Mouse (Mus musculus): ENCODE data around the gene Hif3a. TPM values are rescaled to one million over a fixed set of nuclear protein-coding genes. Genes with fewer than 3 reads are reported as not detected.

The Hif3a gene
- polyA plus RNA-seq, 1 experiment from 2014 or later, result 7.9 TPM

DNA sequence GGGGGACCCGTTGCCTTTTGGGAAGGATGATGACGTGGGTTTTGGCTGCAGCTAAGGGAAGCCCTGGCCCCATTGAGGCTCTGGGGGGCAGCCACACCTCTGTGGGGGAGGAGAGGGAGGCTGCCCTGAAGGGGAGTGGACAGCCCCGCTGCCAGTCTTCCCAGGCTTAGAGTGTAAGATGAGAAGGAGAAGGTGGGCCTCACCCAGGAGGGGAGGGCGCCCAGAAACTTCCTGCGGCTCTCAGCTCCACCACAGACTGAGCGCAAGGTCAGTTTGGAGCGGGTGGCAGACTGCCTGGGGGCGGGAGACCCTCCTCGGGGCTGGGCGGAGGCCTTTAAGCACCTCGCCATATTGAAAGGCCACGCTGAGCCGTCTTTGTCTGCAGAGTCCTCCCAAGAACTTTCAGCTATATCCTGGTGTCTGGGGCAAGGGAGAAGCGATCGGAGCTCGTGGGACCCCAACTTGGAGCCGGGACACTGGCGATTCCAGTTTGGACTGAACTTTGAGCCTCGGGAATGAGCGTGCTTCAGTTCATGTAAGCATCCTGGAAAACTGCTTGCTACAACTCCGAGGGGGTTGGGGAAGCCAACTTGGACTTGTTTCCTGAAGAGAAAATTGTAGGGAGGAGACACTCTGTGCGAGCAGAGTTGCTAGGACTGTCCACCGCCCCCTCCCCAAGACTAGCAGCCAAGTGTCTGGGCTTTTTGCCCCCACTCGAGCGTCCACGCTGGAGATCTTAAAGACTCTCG is 68.4 kb downstream of the Hif3a start:
- WGBS, result 4% methylated on average over 26 of the region's 27 CpGs
- no peaks in the 10 kb centered on the region for H3K9me3 ChIP-seq (replicated peaks)
- no peaks in the 10 kb centered on the region for H3K27me3 ChIP-seq
- peaks cover 51% of the 10 kb centered on the region for H3K4me1 ChIP-seq
- peak; percentile 69 for ATAC-seq (ENCODE audit: low FRiP score)
- peak overlapping the region; percentile 45 for H3K4me3 ChIP-seq
- H3K27ac ChIP-seq, result peak overlapping the region; percentile 73
- H3K4me2 ChIP-seq (replicated peaks), result peak overlapping the region; percentile 49
- peak overlapping the region; percentile 59 for H3K9ac ChIP-seq
- 0 out of 2 replicates have a peak, but pooled peaks cover 3% of the 10 kb centered on the region for H3K36me3 ChIP-seq

GRCm38 (mm10) chr7:16992451-16992807 is 69.8 kb downstream of the Hif3a start, which contains the start of gene Ccdc8:
Gene Ccdc8 (plus strand): TSS chr7:16992708.
- no peak for ATAC-seq (ENCODE audit: low FRiP score)
- no peaks in the 10 kb centered on the region for H3K36me3 ChIP-seq
- H3K27ac ChIP-seq, result peak within 1 kb of the TSS; percentile 82
- H3K9me3 ChIP-seq (replicated peaks), result no peaks in the 10 kb centered on the region
- H3K4me3 ChIP-seq, result peak within 1 kb of the TSS; percentile 45
- H3K27me3 ChIP-seq, result no peaks in the 10 kb centered on the region
- 94% methylated on average over 5 of the region's 5 CpGs for WGBS
- H3K4me2 ChIP-seq (replicated peaks), result peak within 1 kb of the TSS; percentile 49
- H3K4me1 ChIP-seq, result peaks cover 62% of the 10 kb centered on the region
- peak within 1 kb of the TSS; percentile 59; the same call in 1 of the 2 replicates for H3K9ac ChIP-seq

DNA sequence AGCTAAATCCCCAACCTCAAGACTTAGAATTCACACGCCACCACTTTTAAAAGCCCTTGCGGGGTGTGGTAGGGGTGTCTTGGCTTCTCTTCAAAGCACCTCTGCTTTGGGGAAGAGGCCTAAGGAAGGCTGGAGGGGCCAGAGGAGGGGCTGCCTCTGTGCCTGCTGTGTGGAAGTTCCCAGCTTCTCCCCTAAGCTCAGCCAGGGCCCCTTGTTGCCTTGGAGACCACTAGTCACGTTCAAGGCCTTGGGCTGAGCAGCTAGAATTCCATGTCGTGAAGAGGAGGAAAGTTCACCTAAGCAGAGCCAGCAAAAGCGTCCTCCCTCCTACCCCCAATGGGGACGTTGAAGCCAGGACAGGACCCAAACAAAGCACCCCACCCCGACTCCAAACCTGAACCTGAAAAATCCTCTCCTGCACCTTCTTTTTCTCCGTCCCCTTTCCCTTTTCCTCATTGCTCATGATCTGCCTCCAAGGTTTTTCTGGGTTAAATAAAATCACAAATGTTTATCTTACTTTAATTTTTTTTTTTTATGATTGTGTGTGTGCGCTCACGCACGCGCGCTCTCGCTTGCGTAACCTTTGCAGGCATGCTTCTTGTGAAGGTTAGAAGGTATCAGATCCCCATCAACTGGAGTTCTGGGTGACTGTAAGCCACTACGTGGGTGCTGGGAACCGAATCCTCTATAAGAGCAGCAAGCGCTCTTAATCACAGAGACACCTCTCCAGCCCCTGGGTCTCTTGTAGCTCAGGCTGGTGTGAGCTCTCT is 70.4 kb downstream of the Hif3a start:
- peak; percentile 59 for ATAC-seq (ENCODE audit: low FRiP score)
- H3K27ac ChIP-seq, result peak overlapping the region; percentile 82
- H3K4me1 ChIP-seq, result peaks cover 66% of the 10 kb centered on the region
- no peaks in the 10 kb centered on the region for H3K27me3 ChIP-seq
- no peaks in the 10 kb centered on the region for H3K36me3 ChIP-seq
- H3K9me3 ChIP-seq (replicated peaks), result no peaks in the 10 kb centered on the region
- H3K4me3 ChIP-seq, result no peak overlapping the region
- H3K4me2 ChIP-seq (replicated peaks), result peak overlapping the region; percentile 17
- no peak overlapping the region for H3K9ac ChIP-seq
- WGBS, result 57% methylated on average over 18 of the region's 18 CpGs

DNA sequence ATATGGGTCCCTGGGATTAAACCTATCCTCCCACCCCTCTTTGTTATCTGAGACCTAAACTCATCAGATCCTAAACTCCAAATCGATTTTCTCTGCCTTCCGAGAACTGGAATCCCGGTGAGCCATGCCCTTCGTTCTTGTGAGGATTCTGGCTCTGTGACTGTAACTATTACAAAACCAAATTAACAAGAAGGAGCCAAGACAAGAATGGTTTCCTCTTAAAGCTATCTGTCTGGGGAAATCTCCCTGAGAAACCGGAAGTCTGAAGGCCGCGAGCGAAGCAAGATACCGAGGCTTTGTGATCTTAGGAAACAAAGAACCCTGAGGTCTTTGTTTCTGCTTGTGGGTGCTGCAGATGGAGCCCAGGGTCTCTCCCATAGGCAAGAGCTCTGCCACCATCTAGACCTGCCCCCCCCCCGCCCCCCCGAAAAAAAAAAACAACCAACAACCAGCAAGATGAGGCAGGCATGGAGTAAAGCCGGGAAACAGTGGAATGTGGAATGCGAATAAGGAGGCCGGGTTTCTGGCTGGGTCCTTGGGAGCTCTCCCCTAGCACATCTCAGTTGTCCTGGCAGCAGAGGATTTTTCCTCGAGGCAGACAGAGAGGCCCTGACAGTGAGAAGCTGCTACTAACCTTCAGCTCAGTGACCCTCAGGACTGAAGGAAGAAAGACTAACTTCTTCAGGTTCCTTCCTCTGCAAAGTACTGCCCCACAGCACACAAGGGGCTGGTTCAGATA is 72.1 kb downstream of the Hif3a start:
- H3K4me3 ChIP-seq, result no peak overlapping the region
- H3K4me1 ChIP-seq, result peaks cover 53% of the 10 kb centered on the region
- H3K9me3 ChIP-seq (replicated peaks), result no peaks in the 10 kb centered on the region
- H3K27me3 ChIP-seq, result no peaks in the 10 kb centered on the region
- no peak overlapping the region for H3K9ac ChIP-seq
- peak overlapping the region; percentile 60 for H3K27ac ChIP-seq
- ATAC-seq (ENCODE audit: low FRiP score), result no peak
- no peaks in the 10 kb centered on the region for H3K36me3 ChIP-seq
- no peak overlapping the region for H3K4me2 ChIP-seq (replicated peaks)
- 38% methylated on average over 15 of the region's 15 CpGs for WGBS

DNA sequence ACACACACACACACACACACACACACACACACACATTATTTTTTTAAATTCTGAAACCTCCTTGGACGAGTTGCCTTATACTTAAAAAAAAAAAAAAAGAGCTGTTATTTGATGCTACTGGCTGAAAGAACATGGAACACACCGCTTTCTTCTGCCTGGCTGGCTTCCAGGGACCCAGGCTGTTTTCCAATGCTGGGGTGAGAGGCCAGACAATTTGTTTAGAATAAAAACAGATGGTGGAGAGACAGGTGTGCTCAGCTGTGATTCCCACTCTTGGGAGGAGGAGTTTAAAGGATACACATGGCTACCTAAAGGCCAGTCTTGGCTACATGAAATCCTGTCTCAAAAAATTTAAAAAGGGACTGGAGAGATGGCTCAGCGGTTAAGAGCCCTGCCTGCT is 73.8 kb downstream of the Hif3a start:
- Histone ChIP-seq H3K9me3 (replicated peaks) (no peaks in the 10 kb centered on the region), H3K4me2 (replicated peaks) (no peak overlapping the region), H3K9ac (no peak overlapping the region), H3K36me3 (no peaks in the 10 kb centered on the region), H3K4me3 (no peak overlapping the region), H3K27ac (peak overlapping the region; percentile 85), H3K4me1 (peaks cover 52% of the 10 kb centered on the region), H3K27me3 (no peaks in the 10 kb centered on the region)
- 44% methylated on average over 3 of the region's 3 CpGs for WGBS
- ATAC-seq (ENCODE audit: low FRiP score), result no peak

DNA sequence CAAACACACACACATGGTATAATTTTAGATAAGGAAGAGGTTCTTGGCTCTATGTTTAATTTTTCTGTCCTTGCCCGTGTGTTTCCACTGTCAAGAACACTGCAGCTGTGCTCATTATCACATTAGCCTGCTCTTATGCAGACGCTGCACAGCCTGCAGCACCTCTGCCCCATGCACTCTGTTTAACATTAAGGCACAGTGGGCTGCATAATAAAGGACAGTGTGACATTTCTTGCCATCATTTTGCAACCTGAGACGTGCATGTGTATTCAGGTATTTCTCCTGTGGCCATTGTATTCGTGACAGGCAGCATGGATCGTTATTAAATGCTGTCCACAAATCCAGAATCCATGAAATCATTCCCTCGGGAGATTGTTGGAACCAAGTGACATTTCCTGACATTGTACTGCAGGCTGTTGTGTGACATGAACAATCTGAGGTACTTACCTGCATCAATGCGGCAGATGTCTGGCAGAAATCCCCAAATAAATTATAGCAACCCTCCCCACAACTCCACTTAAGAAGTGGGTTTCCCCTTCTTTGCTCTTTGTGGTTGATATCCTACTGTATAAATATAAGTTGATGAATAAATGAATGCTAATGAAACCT is 74.6 kb downstream of the Hif3a start:
- H3K27ac ChIP-seq, result peak overlapping the region; percentile 85
- H3K4me3 ChIP-seq, result no peak overlapping the region
- no peaks in the 10 kb centered on the region for H3K27me3 ChIP-seq
- H3K9ac ChIP-seq, result peak overlapping the region; percentile 28; the same call in 1 of the 2 replicates
- H3K36me3 ChIP-seq, result no peaks in the 10 kb centered on the region
- H3K4me1 ChIP-seq, result peaks cover 59% of the 10 kb centered on the region
- 0 out of 2 replicates have a peak, but pooled peaks have one; percentile 15 for ATAC-seq (ENCODE audit: low FRiP score)
- peak overlapping the region; percentile 9; the same call in 1 of the 2 replicates for H3K4me2 ChIP-seq (replicated peaks)
- 41% methylated on average over 7 of the region's 7 CpGs for WGBS
- H3K9me3 ChIP-seq (replicated peaks), result no peaks in the 10 kb centered on the region

GRCm38 (mm10) chr7:16982859-16983568 is 79.2 kb downstream of the Hif3a start, which contains the start of gene Gm42372:
Gene Gm42372 (plus strand): TSS chr7:16983086.
- peak; percentile 61 for ATAC-seq (ENCODE audit: low FRiP score)
- no peaks in the 10 kb centered on the region for H3K27me3 ChIP-seq
- peak within 1 kb of the TSS; percentile 66 for H3K27ac ChIP-seq
- peak within 1 kb of the TSS; percentile 54; the same call in 1 of the 2 replicates for H3K9ac ChIP-seq
- peak within 1 kb of the TSS; percentile 71 for H3K4me2 ChIP-seq (replicated peaks)
- peak within 1 kb of the TSS; percentile 38 for H3K4me3 ChIP-seq
- H3K4me1 ChIP-seq, result peaks cover 43% of the 10 kb centered on the region
- H3K9me3 ChIP-seq (replicated peaks), result no peaks in the 10 kb centered on the region
- WGBS, result 21% methylated on average over 26 of the region's 26 CpGs
- H3K36me3 ChIP-seq, result no peaks in the 10 kb centered on the region

Other genes starting within 250 kb of the Hif3a start
- gene Strn4, start 246.5 kb downstream of the Hif3a start, polyA plus RNA-seq (2016; fragmentation: Nextera tagmentation; extraction: Ambion mirVana), result 180 and 183 TPM in 2 replicates
- gene Fkrp, start 245.7 kb downstream of the Hif3a start, polyA plus RNA-seq (2016; fragmentation: Nextera tagmentation; extraction: Ambion mirVana), result 38.7 and 39.1 TPM in 2 replicates
- 8.8 and 9.3 TPM in 2 replicates for gene Prkd2, start 219.5 kb downstream of the Hif3a start, polyA plus RNA-seq (2016; fragmentation: Nextera tagmentation; extraction: Ambion mirVana)
- 9.0 and 10.4 TPM in 2 replicates for gene Dact3, start 187.1 kb downstream of the Hif3a start, polyA plus RNA-seq (2016; fragmentation: Nextera tagmentation; extraction: Ambion mirVana)
- 12.1 and 13.6 TPM in 2 replicates for gene Gng8, start 170.6 kb downstream of the Hif3a start, polyA plus RNA-seq (2016; fragmentation: Nextera tagmentation; extraction: Ambion mirVana)
- gene Ptgir, start 155.9 kb downstream of the Hif3a start, polyA plus RNA-seq (2016; fragmentation: Nextera tagmentation; extraction: Ambion mirVana), result 1.6 and 2.1 TPM in 2 replicates
- gene Calm3, start 138.3 kb downstream of the Hif3a start, polyA plus RNA-seq (2016; fragmentation: Nextera tagmentation; extraction: Ambion mirVana), result 185 and 210 TPM in 2 replicates
- 55.6 and 60.3 TPM in 2 replicates for gene Pnmal2, start 117.7 kb downstream of the Hif3a start, polyA plus RNA-seq (2016; fragmentation: Nextera tagmentation; extraction: Ambion mirVana)
- gene Pnmal1, start 102.7 kb downstream of the Hif3a start, polyA plus RNA-seq (2016; fragmentation: Nextera tagmentation; extraction: Ambion mirVana), result 24.0 and 27.3 TPM in 2 replicates
- 1.0 and 1.7 TPM in 2 replicates for gene Gm42372, start 79.3 kb downstream of the Hif3a start, polyA plus RNA-seq (2016; fragmentation: Nextera tagmentation; extraction: Ambion mirVana)
- 9.2 and 10.4 TPM in 2 replicates for gene Ccdc8, start 69.7 kb downstream of the Hif3a start, polyA plus RNA-seq (2016; fragmentation: Nextera tagmentation; extraction: Ambion mirVana)
- gene Ppp5c, start 34.5 kb downstream of the Hif3a start, polyA plus RNA-seq (2016; fragmentation: Nextera tagmentation; extraction: Ambion mirVana), result 101 and 102 TPM in 2 replicates
- 0.26 and 0.36 TPM in 2 replicates for gene Psg16, start 11.6 kb upstream of the Hif3a start, polyA plus RNA-seq (2016; fragmentation: Nextera tagmentation; extraction: Ambion mirVana)
- gene Ceacam3, start 87.9 kb upstream of the Hif3a start, polyA plus RNA-seq (2016; fragmentation: Nextera tagmentation; extraction: Ambion mirVana), result not detected in 2 replicates
- gene Psg29, start 141.1 kb upstream of the Hif3a start, polyA plus RNA-seq (2016; fragmentation: Nextera tagmentation; extraction: Ambion mirVana), result not detected in 2 replicates

Data from hindbrain, embryonic 12.5 days (tissue).